Mouse (Mus musculus) hindbrain, embryonic 12.5 days (tissue): ENCODE measurements at regions not wholly inside any gene's neighbourhood (a gene's known extent, or its start where the extent isn't known, plus 50 kb on each side); places are given as distances from the start of the nearest gene placed in this dataset.
"Not testable (repeated sequence)": the region's sequence is repeated elsewhere in the genome, so short reads cannot be mapped to it uniquely, and the experiment has no call there.

ENCODE experiments used
- ATAC-seq: fragments of 200-750 bp; cut with Nextera tagmentation; 2 replicates; pipeline ENCODE4 v1.8.0; 2017; ENCODE audit warnings: moderate TSS enrichment; ENCODE audit not compliant: low FRiP score
- H3K27ac ChIP-seq: fragments of 300-500 bp; sonication (generic); 2 replicates; pipeline ENCODE4 v1.5.1; 2016; ENCODE audit warnings: mild to moderate bottlenecking
- H3K27me3 ChIP-seq: fragments of 300-500 bp; sonication (generic); 2 replicates; pipeline ENCODE4 v1.6.1; 2016; ENCODE audit warnings: mild to moderate bottlenecking
- H3K36me3 ChIP-seq: fragments of 300-500 bp; sonication (generic); 2 replicates; pipeline ENCODE4 v1.6.1; 2016; ENCODE audit warnings: mild to moderate bottlenecking
- H3K4me1 ChIP-seq: fragments of 300-500 bp; sonication (generic); 2 replicates; pipeline ENCODE4 v1.6.1; 2016
- H3K4me2 ChIP-seq: fragments of 300-500 bp; sonication (generic); replicated peaks from 2 replicates; pipeline ENCODE4 v1.6.1; 2016; ENCODE audit warnings: mild to moderate bottlenecking
- H3K4me3 ChIP-seq: fragments of 300-500 bp; sonication (generic); 2 replicates; pipeline ENCODE4 v1.5.1; 2016; ENCODE audit warnings: mild to moderate bottlenecking
- H3K9ac ChIP-seq: fragments of 300-500 bp; sonication (generic); 2 replicates; pipeline ENCODE4 v1.6.1; 2016; ENCODE audit warnings: mild to moderate bottlenecking, moderate library complexity
- H3K9me3 ChIP-seq: fragments of 300-500 bp; sonication (generic); replicated peaks from 2 replicates; pipeline ENCODE4 v1.6.1; 2016; ENCODE audit warnings: mild to moderate bottlenecking
- WGBS: fragments of 180-500 bp; shearing (Covaris S2); methylation state at CpG from one replicate; pipeline ENCODE4 v1.1.7; 2016; 5-methylcytosine and 5-hydroxymethylcytosine counted together

GRCm38 (mm10) chr9:91077490-91077889, 284.7 kb upstream of the Zic4 start:
- Histone ChIP-seq H3K9me3 (no peaks in the 10 kb centered on the region), H3K4me2 (no peak overlapping the region), H3K27ac (no peak overlapping the region), H3K27me3 (no peaks in the 10 kb centered on the region), H3K36me3 (no peaks in the 10 kb centered on the region), H3K4me3 (no peak overlapping the region), H3K4me1 (no peaks in the 10 kb centered on the region), H3K9ac (no peak overlapping the region)
- no peak for ATAC-seq
- 19% methylated on average over 1 of the region's 1 CpGs for WGBS

DNA sequence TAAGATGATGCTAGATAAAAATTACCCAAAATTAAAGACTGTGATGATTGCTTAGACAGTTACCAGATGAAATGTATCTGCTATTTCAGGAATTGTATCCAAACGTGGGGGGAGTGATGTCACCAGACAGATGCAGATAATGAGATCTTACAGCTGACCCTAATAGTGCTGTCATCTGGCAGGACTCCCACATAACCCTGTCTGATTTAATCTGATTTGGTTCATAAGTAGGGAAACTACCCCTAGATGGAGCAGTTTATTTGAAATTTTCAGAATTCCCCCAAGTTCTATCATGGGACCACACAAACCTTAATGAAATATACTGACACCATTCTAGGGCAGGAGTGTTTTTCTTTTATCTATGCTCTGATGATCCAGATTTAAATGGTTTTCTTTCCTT, 278.4 kb upstream of the Zic4 start:
- Histone ChIP-seq H3K4me3 (no peak overlapping the region), H3K9me3 (no peaks in the 10 kb centered on the region), H3K4me2 (no peak overlapping the region), H3K36me3 (no peaks in the 10 kb centered on the region), H3K9ac (no peak overlapping the region), H3K27me3 (no peaks in the 10 kb centered on the region), H3K27ac (no peak overlapping the region), H3K4me1 (no peaks in the 10 kb centered on the region)
- ATAC-seq: no peak
- 58% methylated on average over 1 of the region's 1 CpGs for WGBS

- no peak overlapping the region for H3K27ac ChIP-seq
- H3K27me3 ChIP-seq: no peaks in the 10 kb centered on the region
- no peak overlapping the region for H3K4me3 ChIP-seq
- no peak overlapping the region for H3K9ac ChIP-seq
- no peak for ATAC-seq
- H3K9me3 ChIP-seq: no peaks in the 10 kb centered on the region
- no peak overlapping the region for H3K4me2 ChIP-seq
- no peaks in the 10 kb centered on the region for H3K36me3 ChIP-seq
- 88% methylated on average over 3 of the region's 3 CpGs for WGBS
- H3K4me1 ChIP-seq: no peaks in the 10 kb centered on the region
Measured at GRCm38 (mm10) chr9:91085923-91086322, 276.3 kb upstream of the Zic4 start.

DNA sequence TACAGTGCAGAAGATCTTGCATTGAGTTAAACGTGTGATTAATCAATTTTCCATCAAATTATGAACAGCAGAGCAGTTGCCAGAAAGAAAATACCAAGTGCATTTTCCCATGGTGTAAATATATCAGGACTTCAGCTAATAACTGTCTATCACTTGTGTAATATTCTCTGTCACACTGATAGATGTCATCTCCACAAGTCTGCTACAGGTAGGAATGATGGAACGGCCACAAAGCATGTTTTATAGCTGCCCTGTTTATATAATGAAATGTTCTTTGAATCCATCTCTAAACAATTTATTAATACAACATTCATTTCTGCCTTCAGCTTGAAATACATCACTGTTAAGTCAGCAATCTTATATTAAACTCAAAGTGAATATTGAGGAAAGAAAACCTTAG, 272.9 kb upstream of the Zic4 start:
- Histone ChIP-seq H3K4me3 (no peak overlapping the region), H3K27me3 (no peaks in the 10 kb centered on the region), H3K9ac (no peak overlapping the region), H3K36me3 (no peaks in the 10 kb centered on the region), H3K27ac (no peak overlapping the region), H3K4me2 (no peak overlapping the region), H3K4me1 (no peaks in the 10 kb centered on the region), H3K9me3 (no peaks in the 10 kb centered on the region)
- ATAC-seq: no peak
- 61% methylated on average over 2 of the region's 2 CpGs for WGBS

GRCm38 (mm10) chr9:91091421-91092050, 270.7 kb upstream of the Zic4 start:
- Histone ChIP-seq H3K36me3 (no peaks in the 10 kb centered on the region), H3K4me2 (no peak overlapping the region), H3K9me3 (no peaks in the 10 kb centered on the region), H3K4me1 (no peaks in the 10 kb centered on the region), H3K27me3 (no peaks in the 10 kb centered on the region), H3K27ac (no peak overlapping the region), H3K4me3 (no peak overlapping the region), H3K9ac (no peak overlapping the region)
- 93% methylated on average over 1 of the region's 1 CpGs for WGBS
- ATAC-seq: no peak

DNA sequence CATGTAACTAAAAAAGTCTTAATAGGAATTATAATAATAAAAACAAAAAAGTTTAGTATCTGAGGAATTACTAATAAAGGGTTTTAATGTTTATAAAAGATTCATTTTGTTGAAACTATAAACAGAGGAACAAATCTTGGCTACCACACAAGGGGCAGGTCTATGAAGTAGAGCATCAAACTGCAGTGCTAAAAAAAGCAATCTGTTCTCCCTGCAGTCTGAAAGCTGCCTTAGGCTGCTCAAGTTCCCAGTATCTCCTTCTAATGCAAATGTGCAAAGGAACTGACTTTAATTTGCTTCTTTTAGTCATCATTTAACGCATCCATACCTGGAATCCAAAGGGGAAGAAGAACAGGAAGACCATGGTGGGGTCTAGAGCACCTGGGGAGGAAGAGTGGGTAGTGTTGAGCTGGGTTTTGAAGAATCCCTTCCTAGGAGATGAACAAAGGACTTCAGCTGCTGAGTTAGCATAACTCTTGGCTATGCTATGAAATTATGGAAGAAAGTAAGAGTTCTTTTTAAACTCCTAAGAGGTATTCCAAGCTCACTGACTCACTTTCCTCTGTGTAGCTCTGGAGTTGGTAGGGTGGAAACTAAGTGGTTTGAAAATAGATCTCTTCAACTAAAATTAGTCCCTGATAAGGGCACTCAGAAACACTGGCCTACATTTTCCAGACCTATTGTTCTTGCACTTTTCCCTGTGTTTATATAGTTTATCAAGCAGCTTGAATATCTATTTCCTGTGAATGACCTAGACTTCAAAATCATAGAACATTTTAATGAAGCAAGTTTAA, 260.4 kb upstream of the Zic4 start:
- Histone ChIP-seq H3K27ac (no peak overlapping the region), H3K4me2 (no peak overlapping the region), H3K36me3 (no peaks in the 10 kb centered on the region), H3K9me3 (no peaks in the 10 kb centered on the region), H3K4me1 (no peaks in the 10 kb centered on the region), H3K27me3 (no peaks in the 10 kb centered on the region), H3K4me3 (no peak overlapping the region), H3K9ac (no peak overlapping the region)
- 67% methylated on average over 1 of the region's 1 CpGs for WGBS
- ATAC-seq: no peak

DNA sequence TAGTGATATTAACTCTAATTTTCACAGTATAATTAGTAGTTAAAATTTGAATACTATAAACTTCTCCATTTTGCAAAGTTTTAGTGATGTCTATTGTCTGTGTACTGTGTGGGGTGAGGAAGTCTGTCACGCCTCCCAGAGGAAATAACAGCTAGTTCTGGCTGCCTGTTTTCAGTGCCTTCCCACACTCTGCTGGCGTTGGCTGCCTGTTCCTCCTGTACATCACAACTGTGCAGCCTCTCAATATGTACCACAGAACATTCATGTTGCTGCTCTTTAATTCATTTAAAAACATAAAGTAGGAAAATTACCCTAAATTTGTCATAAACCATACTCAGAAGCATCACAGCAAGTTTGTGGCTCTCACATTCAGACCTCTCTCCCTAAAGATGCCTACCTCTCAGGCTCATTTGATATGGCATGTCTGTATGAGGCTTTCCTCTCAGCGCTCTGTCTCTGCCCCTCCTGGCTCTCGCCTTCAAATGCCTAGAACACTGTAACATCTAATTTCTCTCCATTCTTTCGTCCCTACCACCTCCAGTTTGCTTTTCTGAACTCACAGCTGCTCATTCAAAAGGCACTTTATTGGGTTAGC, 239.7 kb upstream of the Zic4 start:
- Histone ChIP-seq H3K27ac (no peak overlapping the region), H3K27me3 (no peaks in the 10 kb centered on the region), H3K4me1 (no peaks in the 10 kb centered on the region), H3K36me3 (no peaks in the 10 kb centered on the region), H3K4me2 (no peak overlapping the region), H3K9me3 (no peaks in the 10 kb centered on the region), H3K9ac (no peak overlapping the region), H3K4me3 (no peak overlapping the region)
- 78% methylated on average over 5 of the region's 5 CpGs for WGBS
- no peak for ATAC-seq

- Histone ChIP-seq H3K9me3 (no peaks in the 10 kb centered on the region), H3K4me1 (no peaks in the 10 kb centered on the region), H3K4me2 (no peak overlapping the region), H3K9ac (no peak overlapping the region), H3K36me3 (no peaks in the 10 kb centered on the region), H3K27ac (no peak overlapping the region), H3K27me3 (no peaks in the 10 kb centered on the region), H3K4me3 (no peak overlapping the region)
- no peak for ATAC-seq
- 88% methylated on average over 7 of the region's 7 CpGs for WGBS
Measured at GRCm38 (mm10) chr9:91123208-91123607, 239.0 kb upstream of the Zic4 start.

GRCm38 (mm10) chr9:91126630-91127245, 235.5 kb upstream of the Zic4 start:
- WGBS: 68% methylated on average over 8 of the region's 8 CpGs
- H3K9ac ChIP-seq: no peak overlapping the region
- ATAC-seq: no peak
- H3K36me3 ChIP-seq: no peaks in the 10 kb centered on the region
- H3K9me3 ChIP-seq: no peaks in the 10 kb centered on the region
- H3K4me3 ChIP-seq: no peak overlapping the region
- H3K27me3 ChIP-seq: no peaks in the 10 kb centered on the region
- H3K27ac ChIP-seq: no peak overlapping the region
- no peak overlapping the region for H3K4me2 ChIP-seq
- no peaks in the 10 kb centered on the region for H3K4me1 ChIP-seq

GRCm38 (mm10) chr9:91128491-91128890, 233.7 kb upstream of the Zic4 start:
- not testable (repeated sequence) for H3K9me3 ChIP-seq, H3K9ac ChIP-seq, H3K4me1 ChIP-seq, H3K4me3 ChIP-seq, H3K27ac ChIP-seq, H3K36me3 ChIP-seq, H3K27me3 ChIP-seq, ATAC-seq, H3K4me2 ChIP-seq
- WGBS: 63% methylated on average over 2 of the region's 2 CpGs

- no peak overlapping the region for H3K4me2 ChIP-seq
- no peak overlapping the region for H3K9ac ChIP-seq
- ATAC-seq: no peak
- H3K9me3 ChIP-seq: no peaks in the 10 kb centered on the region
- H3K4me3 ChIP-seq: no peak overlapping the region
- WGBS: 72% methylated on average over 13 of the region's 13 CpGs
- no peaks in the 10 kb centered on the region for H3K4me1 ChIP-seq
- H3K27ac ChIP-seq: no peak overlapping the region
- no peaks in the 10 kb centered on the region for H3K27me3 ChIP-seq
- H3K36me3 ChIP-seq: no peaks in the 10 kb centered on the region
Measured at GRCm38 (mm10) chr9:91130111-91130720, 232.0 kb upstream of the Zic4 start.
